Mouse (Mus musculus) granulocyte monocyte progenitor cell, adult 5-6 weeks (primary cell): ENCODE results near the gene Wap. TPM values are rescaled to one million over a fixed set of nuclear protein-coding genes. Genes with fewer than 3 reads are reported as not detected.

Experiments used
- ATAC-seq: replicated peaks from 2 replicates; pipeline ENCODE4 v1.8.0; 2016; ENCODE audit warnings: mild to moderate bottlenecking, moderate TSS enrichment, inconsistent platforms; ENCODE audit not compliant: poor library complexity, severe bottlenecking
- total RNA-seq, 2 experiments: library from RNA; stranded (forward) in 1 of 2; stranded (reverse) in 1 of 2; fragments of 200-712, 200-1000 nt in 1 of 2; fragments of >200 nt in 1 of 2; fragmentation: Nextera tagmentation in 1 of 2; gene quantifications; 2 replicates each; pipeline ENCODE4 v1.2.3; 2014 to 2017

Wap gene
- total RNA-seq, 2 experiments from 2014 or later, result not detected

DNA sequence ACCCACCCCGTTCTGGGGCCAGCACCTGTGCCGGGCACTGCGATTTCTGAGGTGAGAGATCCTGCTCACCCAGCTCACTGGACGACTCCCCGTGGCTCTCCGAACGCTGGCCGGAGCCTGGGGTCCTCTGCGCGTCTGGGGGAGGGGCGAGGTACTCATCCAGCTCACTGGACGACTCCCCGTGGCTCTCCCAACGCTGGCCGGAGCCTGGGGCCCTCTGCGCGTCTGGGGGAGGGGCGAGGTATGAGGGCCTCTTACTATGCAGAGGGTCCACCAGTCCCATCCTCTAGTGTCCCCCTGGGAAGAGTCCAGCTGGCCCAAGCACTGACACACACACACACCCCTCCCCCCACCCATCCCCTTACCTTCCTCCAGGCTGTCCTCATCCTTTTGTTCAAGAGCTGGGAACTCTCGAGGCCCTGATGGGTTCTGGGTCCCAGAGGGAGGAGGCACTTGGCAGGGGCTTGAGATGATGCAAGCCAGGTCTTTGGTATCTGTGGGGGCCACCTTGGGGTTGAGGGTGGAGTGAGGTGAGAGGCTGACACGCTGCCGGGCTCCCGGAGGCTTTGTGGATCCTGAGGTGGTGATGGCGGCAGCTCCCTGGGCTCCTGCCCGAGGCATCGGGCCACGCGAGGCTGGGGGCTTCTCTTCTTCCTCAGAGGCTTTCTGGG is 39.3 kb downstream of the Wap start:
- ATAC-seq, result no peak

DNA sequence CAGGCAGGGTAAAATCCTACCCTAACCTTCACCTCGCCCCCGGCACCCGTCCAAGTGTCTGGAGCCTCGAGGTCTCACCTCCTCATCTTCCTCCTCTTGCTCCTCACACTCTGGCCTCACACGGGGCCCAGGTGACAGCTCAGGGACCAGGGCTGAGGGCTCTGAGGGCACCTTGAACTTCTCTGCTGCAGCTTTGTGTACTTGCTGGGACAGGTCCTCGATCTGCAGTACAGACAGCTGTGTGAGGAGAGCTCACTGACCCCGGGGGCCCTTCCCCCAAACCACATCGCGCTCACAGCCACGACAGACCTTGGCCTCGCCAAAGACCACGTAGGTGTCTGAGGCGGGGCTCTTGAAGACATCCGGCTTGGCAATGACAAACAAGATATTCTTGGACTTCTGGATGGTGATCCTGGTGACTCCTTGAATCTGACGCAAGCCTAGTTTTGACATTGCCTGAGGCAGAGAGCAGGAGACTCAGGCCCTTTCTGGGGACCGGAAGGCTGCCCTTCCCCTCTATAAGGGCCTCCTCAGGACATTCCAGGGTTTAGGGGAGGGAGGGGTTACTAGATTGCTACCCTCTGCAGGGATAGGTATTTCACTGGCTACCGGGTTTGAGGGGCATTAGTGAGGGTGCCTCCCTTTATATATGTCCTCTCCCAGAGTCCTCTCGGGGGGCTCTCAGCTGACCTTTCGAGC is 40.1 kb downstream of the Wap start:
- ATAC-seq, result no peak

DNA sequence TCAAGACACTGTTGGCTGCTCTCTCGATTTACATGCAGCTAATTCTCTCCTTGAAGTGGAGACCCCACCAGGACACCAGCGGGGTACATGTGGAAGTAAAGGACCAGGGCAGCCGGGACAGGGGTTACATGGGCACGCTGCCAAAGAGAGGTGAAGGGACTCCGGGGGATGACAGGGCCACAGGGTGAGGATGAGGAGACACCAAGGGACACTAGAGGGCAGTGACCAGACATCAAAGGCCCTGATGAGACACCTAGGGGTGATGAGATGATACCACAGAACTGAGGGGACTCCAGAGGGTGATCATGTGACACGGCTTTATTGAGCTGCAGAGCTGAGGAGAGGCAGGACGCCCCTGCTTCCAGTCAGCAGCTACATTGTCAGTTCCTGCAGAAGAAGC is 40.9 kb downstream of the Wap start:
- peak; percentile 21; the same call in 1 of the 2 replicates for ATAC-seq

DNA sequence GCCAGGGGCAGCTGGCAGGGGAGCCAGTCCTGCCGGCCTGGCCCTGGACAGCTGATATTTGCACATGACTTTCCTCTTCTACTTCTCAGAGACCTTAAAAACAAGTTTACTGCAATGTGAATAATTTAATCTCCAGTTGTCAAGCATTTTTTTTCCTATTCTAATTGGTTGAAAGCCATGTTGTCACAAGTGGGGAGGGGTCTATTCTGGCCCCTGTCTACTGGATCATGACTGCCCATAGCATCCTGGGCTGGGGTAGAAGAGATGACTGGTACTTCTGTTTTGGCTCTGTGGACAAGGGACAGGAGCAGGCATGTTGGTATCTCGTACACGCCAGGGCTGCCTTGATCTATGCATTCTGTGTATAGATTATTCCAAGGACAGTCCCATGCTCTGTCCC is 41.8 kb downstream of the Wap start:
- no peak for ATAC-seq

DNA sequence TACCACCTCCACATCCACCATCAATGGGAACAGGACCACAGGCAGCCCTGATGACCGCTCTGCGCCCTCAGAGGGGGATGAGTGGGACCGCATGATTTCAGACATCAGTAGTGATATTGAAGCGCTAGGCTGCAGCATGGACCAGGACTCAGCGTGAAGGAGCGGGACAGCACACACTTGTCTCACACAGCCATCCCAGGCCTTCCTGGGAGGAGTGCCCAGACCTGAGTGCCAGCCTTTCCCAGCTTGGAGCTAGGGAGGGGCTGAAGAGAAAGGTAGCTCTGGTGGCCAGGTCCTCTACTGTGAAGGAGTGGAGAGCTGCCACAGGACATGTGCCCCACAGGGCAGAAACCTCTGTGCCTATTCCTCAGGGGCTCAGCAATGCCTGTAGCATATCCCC is 42.2 kb downstream of the Wap start:
- ATAC-seq, result no peak

DNA sequence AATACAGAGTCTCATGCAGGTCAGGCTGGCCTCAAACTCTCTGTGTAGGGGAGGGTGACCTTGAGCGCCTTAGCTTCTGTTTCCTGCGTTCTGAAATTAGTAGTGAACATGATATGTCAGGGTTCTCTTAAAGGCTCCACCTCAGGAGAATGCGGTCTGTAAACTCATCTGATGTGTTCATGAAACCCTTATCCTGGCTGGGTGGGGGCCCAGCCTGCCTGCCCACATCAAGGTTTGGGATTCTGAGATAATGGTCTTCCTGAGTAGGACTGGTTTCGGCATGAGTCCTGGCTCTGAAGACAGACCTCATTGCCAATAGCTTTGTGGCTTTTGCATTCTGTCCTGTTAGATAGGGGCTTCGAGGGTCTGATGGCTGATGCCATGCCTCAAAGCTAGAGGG is 43.1 kb downstream of the Wap start:
- no peak for ATAC-seq

DNA sequence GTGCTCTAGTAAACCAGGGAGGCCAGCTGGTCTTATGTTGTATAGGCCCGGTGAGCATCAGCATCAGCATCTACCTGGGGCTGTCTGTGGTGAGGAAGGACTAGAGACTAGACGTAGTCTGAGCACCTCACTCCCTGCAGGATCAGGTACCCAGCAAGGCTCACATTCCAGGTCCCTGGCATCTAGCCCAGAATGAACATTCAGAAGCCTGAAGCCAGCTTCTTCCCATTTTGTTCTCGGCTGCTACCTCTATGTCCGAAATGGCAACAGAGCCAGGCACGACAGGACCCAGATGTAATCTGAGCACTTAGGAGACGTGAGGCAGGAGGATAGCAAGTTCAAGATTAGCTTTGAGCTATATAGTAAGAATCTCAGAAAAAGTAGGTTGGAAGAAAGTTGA is 43.6 kb downstream of the Wap start:
- ATAC-seq, result no peak

DNA sequence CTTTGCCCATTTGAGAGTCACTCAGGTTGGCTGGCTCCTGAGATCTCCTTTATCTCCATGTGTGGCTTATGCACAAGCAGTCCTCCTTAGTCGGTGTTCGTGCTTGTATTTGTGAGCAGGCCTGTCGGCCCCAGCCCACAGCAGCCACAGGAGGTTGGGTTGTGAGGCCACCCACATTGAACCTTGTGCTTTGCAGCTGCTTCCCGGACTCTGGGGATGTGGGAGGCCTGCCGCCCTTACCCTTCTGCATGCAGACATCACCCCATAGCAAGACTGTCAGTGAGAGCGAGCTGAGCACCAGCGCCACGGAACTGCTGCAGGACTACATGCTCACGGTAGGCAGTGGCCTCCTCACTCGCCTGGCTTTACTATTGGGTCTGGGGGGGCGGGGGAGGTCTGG is 45.0 kb downstream of the Wap start:
- no peak for ATAC-seq

DNA sequence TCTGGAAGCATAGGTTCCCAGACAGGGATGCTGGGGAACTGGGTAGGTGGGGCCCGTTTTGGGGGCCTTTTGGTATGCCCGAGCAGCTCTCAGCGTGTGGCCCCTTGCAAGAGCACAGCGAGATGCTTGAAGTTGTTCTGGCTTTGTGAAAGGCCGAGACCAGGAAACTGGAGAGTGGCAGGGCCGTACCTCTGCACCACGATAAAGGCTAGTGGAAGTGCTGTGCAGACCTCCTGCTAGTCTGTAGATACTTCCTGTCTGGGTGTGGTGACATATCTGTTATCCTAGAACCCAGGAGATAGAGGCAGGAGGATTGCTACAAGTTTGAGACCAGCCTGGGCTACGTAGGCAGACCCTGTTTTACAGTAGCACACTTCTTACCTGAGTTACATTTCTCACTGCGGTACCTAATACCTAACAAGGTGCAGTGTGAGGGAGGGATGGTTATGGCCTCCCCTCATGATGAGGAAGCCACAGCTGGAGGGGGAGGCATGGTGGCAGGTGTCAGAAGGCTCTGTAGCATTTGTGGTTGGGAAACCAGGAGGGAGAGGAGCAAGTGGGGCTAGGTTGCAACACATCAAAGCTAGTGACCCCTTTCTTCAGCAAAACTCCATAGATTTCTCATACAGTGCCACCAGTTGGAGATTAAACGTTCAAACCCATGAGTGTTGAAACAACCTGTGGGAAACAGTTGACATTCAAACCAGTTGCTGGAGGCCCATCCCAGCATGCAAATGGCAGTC is 47.3 kb downstream of the Wap start:
- ATAC-seq, result peak; percentile 68

DNA sequence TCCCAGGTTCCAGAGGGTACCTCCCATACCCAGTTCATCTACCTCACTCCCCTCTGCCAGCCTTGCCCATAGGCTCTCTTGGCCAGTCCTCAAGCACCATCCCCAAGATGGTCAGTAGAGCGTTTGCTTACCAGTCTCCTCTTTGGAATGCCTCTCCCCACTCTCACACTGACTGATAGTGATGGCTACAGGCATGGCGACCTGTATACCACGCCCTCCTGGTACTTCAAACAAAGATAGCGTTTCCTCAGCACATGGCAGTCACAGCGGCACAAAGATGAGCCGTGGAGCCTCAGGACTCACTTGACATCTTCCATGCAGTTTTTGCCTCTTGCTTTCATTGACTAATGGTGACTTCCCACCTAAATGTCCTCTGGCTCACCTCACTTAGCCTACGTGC is 48.6 kb downstream of the Wap start:
- no peak for ATAC-seq

DNA sequence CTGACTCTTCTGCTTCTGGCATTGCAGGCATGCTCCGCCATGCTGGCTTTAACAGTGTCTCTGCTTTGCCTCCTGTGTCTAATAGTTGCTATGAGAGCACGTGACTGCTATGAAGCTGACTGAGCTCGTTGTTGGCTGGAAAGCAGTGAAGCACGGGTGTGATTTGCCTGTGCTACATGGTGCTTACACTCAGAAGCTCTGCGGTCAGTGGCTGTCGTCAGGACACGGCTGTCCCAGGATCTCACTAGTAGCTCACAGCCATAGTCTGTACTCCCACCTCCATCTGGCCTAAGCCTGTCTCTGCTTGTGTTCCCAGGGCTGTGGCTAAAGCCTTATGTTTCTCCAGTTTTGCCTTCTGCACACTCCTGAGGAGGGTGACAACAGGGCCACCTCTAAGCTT is 50.1 kb downstream of the Wap start:
- no peak for ATAC-seq

DNA sequence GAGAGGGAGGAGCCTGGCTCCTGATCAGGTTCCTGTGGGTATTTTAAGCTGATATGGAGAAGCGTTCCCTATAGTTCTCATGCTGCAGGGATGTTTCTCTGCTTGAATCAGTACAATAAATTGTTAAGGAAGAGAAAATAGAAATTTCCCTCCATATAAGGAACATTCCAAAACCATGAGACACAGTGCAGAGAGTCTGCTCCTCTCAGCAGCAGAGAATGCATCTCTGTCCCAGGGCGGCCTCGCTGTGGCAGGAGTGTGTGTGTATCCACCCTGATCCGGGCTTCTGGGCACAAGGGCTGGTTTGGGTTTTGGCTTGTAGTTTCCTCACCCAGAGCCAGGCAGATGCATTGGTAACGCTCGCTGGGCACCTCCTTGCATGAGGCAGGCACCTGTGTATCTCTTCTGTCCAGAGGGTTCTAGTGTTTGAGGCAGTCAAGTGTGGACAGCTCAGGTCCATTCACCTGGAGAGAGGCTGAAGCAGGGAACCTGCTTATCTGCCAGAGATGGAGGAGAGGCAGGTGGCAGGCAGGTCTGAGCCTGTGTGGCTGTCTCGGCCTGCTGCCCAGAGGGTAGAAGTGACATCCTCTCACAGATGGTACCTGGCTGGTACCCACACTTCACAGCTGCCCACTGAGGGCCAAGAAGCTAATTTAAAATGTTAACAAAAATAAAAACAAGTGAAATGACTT is 51.0 kb downstream of the Wap start:
- ATAC-seq, result no peak

DNA sequence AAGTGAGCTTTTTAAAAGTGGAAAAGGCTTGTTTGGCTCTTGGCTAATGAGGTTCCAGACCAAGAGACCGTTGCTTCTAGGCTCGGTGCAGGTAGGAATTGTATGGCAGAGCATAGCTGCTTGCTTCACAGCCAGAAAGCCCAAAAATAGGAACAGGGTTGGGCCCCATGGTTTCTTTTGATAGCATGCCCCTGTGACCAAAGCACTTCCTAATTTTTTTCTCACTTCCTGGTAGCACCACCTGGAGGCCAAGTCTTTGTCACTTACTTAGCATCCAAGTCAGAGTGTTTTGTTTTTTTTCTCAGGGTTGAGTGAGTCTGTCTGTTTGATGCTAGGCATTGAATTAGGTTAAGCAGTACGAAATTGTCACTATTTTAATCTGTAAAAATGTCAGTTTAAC is 51.8 kb downstream of the Wap start:
- peak; percentile 74 for ATAC-seq

DNA sequence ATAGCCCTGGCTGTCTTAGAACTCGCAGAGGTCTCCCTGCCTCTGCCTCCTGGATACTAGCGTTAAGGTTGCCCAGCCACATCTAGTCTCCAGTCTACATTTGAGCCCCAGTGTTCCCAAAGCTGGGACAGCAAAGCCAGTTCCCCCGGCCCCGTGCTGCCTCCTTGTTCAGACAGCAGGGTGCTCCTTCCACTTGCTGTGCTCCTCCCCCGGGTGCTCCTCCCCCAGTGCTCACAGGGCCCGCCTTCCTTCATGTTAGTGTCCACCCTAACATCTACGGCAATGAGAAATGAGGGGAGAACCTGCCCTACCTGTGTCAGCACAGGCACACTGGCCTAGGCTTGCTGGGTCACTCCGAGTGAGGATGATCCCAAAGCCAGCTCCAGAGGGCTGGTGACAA is 52.7 kb downstream of the Wap start:
- no peak for ATAC-seq

Other genes starting within 250 kb of the Wap start
- 39.9 and 62.9 TPM in 2 replicates for gene Zmiz2, start 249.6 kb downstream of the Wap start, total RNA-seq (2014; fragmentation: Nextera tagmentation)
- gene Zmiz2, start 249.6 kb downstream of the Wap start, total RNA-seq (2017), result 6.1 and 10.6 TPM in 2 replicates
- 4,322 and 4,754 TPM in 2 replicates for gene Ppia, start 223.2 kb downstream of the Wap start, total RNA-seq (2014; fragmentation: Nextera tagmentation)
- gene Ppia, start 223.2 kb downstream of the Wap start, total RNA-seq (2017), result 1,769 and 2,269 TPM in 2 replicates
- gene H2afv, start 194.2 kb downstream of the Wap start, total RNA-seq (2014; fragmentation: Nextera tagmentation), result 152 and 264 TPM in 2 replicates
- gene H2afv, start 194.2 kb downstream of the Wap start, total RNA-seq (2017), result 119 and 143 TPM in 2 replicates
- gene Purb, start 162.7 kb downstream of the Wap start, total RNA-seq (2014; fragmentation: Nextera tagmentation), result 29.3 and 36.4 TPM in 2 replicates
- 35.7 and 43.4 TPM in 2 replicates for gene Purb, start 162.7 kb downstream of the Wap start, total RNA-seq (2017)
- gene Myo1g, start 117.7 kb downstream of the Wap start, total RNA-seq (2014; fragmentation: Nextera tagmentation), result 84.4 and 96.4 TPM in 2 replicates
- 47.8 and 57.4 TPM in 2 replicates for gene Myo1g, start 117.7 kb downstream of the Wap start, total RNA-seq (2017)
- 39.8 and 56.0 TPM in 2 replicates for gene Ccm2, start 91.8 kb downstream of the Wap start, total RNA-seq (2014; fragmentation: Nextera tagmentation)
- 39.8 and 55.5 TPM in 2 replicates for gene Ccm2, start 91.8 kb downstream of the Wap start, total RNA-seq (2017)
- gene Nacad, start 32.6 kb downstream of the Wap start, total RNA-seq (2014; fragmentation: Nextera tagmentation), result not detected in 2 replicates
- not detected in 2 replicates for gene Nacad, start 32.6 kb downstream of the Wap start, total RNA-seq (2017)
- gene Tbrg4, start 12.6 kb downstream of the Wap start, total RNA-seq (2014; fragmentation: Nextera tagmentation), result 98.2 and 101 TPM in 2 replicates
- gene Tbrg4, start 12.6 kb downstream of the Wap start, total RNA-seq (2017), result 35.0 and 39.1 TPM in 2 replicates
- not detected in 2 replicates for gene Ramp3, start 19.9 kb upstream of the Wap start, total RNA-seq (2014; fragmentation: Nextera tagmentation)
- not detected in 2 replicates for gene Ramp3, start 19.9 kb upstream of the Wap start, total RNA-seq (2017)
- not detected in 2 replicates for gene Gm11983, start 199.0 kb upstream of the Wap start, total RNA-seq (2014; fragmentation: Nextera tagmentation)
- not detected in 2 replicates for gene Gm11983, start 199.0 kb upstream of the Wap start, total RNA-seq (2017)